ENCODE assay signal across 27 mouse cellular contexts in genomic region chr15:85733686-85734085, GRCm38 (mm10). TPM values are rescaled to one million over a fixed set of nuclear protein-coding genes. Genes with fewer than 3 reads are reported as not detected.
DNase-seq lines count a peak whose midpoint lies in the region; ATAC-seq and TF ChIP-seq lines count a peak whose summit lies in the region.
"Had no signal": no experiment of that assay in that cellular context is flagged by ENCODE, and none has a peak within 500 bp of the region (broad histone marks: within the 10 kb centered on the region; RNA-seq: fewer than 3 reads in every experiment).

No protein-coding gene starts in this region.

- no peak for ATAC-seq in kidney, embryonic 16.5 days (ENCODE audit: low FRiP score, low TSS enrichment)
- ATAC-seq in liver, embryonic 16.5 days (ENCODE audit: low read depth) = no peak
- ATAC-seq: activated CD4-positive, CD25-positive, alpha-beta regulatory T cell, adult 4 months; hindbrain, embryonic 16.5 days; midbrain, embryonic 16.5 days had no signal

- H3K9ac ChIP-seq in kidney, embryonic 16.5 days (replicated peaks; ENCODE audit: low read length) = no peak overlapping the region
- no peak overlapping the region for H3K9ac ChIP-seq in liver, embryonic 16.5 days (ENCODE audit: low read depth, low read length)
- H3K9ac ChIP-seq: embryonic facial prominence, embryonic 15.5 days; forebrain, embryonic 12.5 days; liver, embryonic 13.5 days had no signal

- WGBS in kidney, embryonic 16.5 days = 85% methylated on average over 2 of the region's 2 CpGs
- 61% methylated on average over 2 of the region's 2 CpGs for WGBS in liver, embryonic 16.5 days (ENCODE audit: insufficient replicate concordance)

- H3K9me3 ChIP-seq in kidney, embryonic 16.5 days (ENCODE audit: low read length) = no peaks in the 10 kb centered on the region
- no peaks in the 10 kb centered on the region for H3K9me3 ChIP-seq in liver, embryonic 16.5 days (replicated peaks; ENCODE audit: control insufficient read depth, low read length)
- H3K9me3 ChIP-seq: embryonic facial prominence, embryonic 10.5 days; embryonic facial prominence, embryonic 15.5 days; forebrain, embryonic 12.5 days; intestine, embryonic 15.5 days; liver, embryonic 13.5 days had no signal

- H3K36me3 ChIP-seq in kidney, embryonic 16.5 days (ENCODE audit: insufficient read depth, low read length) = no peaks in the 10 kb centered on the region
- H3K36me3 ChIP-seq in liver, embryonic 16.5 days (ENCODE audit: control insufficient read depth, insufficient read depth) = no peaks in the 10 kb centered on the region
- H3K36me3 ChIP-seq: embryonic facial prominence, embryonic 10.5 days; embryonic facial prominence, embryonic 15.5 days; forebrain, embryonic 12.5 days; intestine, embryonic 15.5 days; liver, embryonic 13.5 days had no signal

- H3K4me3 ChIP-seq in gastrocnemius, adult 2 months = no peak overlapping the region
- H3K4me3 ChIP-seq in kidney, embryonic 16.5 days (ENCODE audit: low read length) = no peak overlapping the region
- no peak overlapping the region for H3K4me3 ChIP-seq in liver, embryonic 16.5 days (ENCODE audit: low read depth, low read length)

- intact Hi-C loops in gastrocnemius, adult 2 months (cut with DNase I) = no loop called here

- no peak overlapping the region for H3K4me2 ChIP-seq in kidney, embryonic 16.5 days (replicated peaks; ENCODE audit: low read depth, low read length)
- no peak overlapping the region for H3K4me2 ChIP-seq in liver, embryonic 16.5 days (ENCODE audit: low read depth, low read length)

- peaks cover 10% of the 10 kb centered on the region; the same call in 1 of the 2 replicates for H3K4me1 ChIP-seq in kidney, embryonic 16.5 days (ENCODE audit: insufficient read depth, low read length)
- H3K4me1 ChIP-seq in liver, embryonic 16.5 days (ENCODE audit: control insufficient read depth, low read depth, low read length) = no peaks in the 10 kb centered on the region; the same call in 1 of the 2 replicates

- TF ChIP-seq CTCF in gastrocnemius, adult 2 months (IDR thresholded peaks at IDR 0.05) = no peak

- peak overlapping the region; percentile 90 for H3K27ac ChIP-seq in gastrocnemius, adult 2 months
- H3K27ac ChIP-seq in kidney, embryonic 16.5 days (ENCODE audit: low read length) = no peak overlapping the region
- H3K27ac ChIP-seq in liver, embryonic 16.5 days (ENCODE audit: low read length) = peak overlapping the region; percentile 76
- H3K27ac ChIP-seq: embryonic facial prominence, embryonic 10.5 days; embryonic facial prominence, embryonic 15.5 days; forebrain, embryonic 12.5 days; intestine, embryonic 15.5 days; liver, embryonic 13.5 days had no signal

- H3K27me3 ChIP-seq in kidney, embryonic 16.5 days (ENCODE audit: insufficient read depth, low read length) = peaks cover 48% of the 10 kb centered on the region
- peaks cover 35% of the 10 kb centered on the region for H3K27me3 ChIP-seq in liver, embryonic 16.5 days (ENCODE audit: control insufficient read depth, insufficient read depth, low read depth, low read length)

- DNase-seq in gastrocnemius, adult 2 months = no peak
- no peak for DNase-seq in gastrocnemius, postnatal 25 days
- peak; percentile 83 for DNase-seq in kidney, adult 11 months
- no peak for DNase-seq in liver
- peak; percentile 69 for DNase-seq in kidney, postnatal 14 days
- no peak for DNase-seq in right cerebral cortex, postnatal 14 days
- DNase-seq: adrenal gland, adult 2 months; adrenal gland, postnatal 36 days; cerebellum, adult 8-10 months; cerebellum, postnatal 25 days; layer of hippocampus, adult 9-11 months; liver, embryonic 13.5 days; lung, embryonic 14.5 days; lung, postnatal 14 days; spleen, adult 18-20 months; thymus, postnatal 14 days had no signal

RNA-seq across cellular contexts. Expression of gene Ppara, which starts 1.1 kb away (rescaled TPM):
- total RNA-seq in gastrocnemius, adult 2 months (2021) = 10 to 100 TPM; 15.4 to 47.2 TPM
- total RNA-seq in gastrocnemius, postnatal 25 days (2021) = 10 to 100 TPM; 11.4 to 19.3 TPM
- polyA plus RNA-seq in kidney, embryonic 16.5 days (2015; fragmentation: Nextera tagmentation; extraction: Ambion mirVana) = 5.1 and 5.9 TPM in 2 replicates
- 41.8 and 51.3 TPM in 2 replicates for polyA plus RNA-seq in liver, embryonic 16.5 days (2015; fragmentation: Nextera tagmentation; extraction: Ambion mirVana)
- total RNA-seq: CH12.LX; neutrophil, adult 5-6 weeks had no signal

Comparison
In these comparisons a context has a peak if more than half of its experiments do, and no peak if none do; other contexts are left out.
1. DNase-seq: peak in kidney, adult 11 months (single experiment) and kidney, postnatal 14 days (single experiment); none in gastrocnemius, adult 2 months (single experiment), gastrocnemius, postnatal 25 days (single experiment), liver (single experiment) and right cerebral cortex, postnatal 14 days (single experiment).